In the genomic region with DNA sequence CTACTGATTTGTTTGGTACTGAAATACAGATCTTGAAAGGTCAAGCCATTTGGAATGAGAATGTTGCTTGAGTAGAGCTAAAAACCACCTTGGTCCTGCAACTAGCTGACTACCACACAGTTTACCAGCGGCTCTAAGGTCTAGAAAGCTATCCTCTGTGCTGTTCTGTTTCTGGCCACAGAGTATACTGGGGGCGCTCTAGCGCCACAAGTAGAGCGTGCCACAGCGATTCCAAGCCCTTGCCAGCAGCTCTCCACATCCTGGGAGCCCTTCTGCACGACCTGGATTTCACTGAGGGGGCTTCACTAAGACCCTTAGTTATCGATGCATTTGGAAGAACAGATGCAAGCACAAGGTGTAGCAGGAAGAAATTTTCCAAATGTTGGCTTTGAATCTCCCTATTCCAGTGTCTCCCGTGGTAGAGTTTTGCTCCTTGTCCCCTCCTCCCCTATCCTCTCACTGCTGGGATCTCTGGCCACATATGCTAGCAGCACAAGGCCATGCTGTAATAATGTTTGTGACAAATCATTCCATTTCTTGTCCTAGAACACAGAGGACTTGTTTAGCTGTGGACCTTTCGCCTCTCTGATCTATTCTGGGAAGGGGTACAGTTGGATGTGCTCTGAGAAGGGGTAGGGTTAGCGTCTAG, we compare ENCODE assay signal across 8 mouse cellular contexts. TPM values are rescaled to one million over a fixed set of nuclear protein-coding genes. Genes with fewer than 3 reads are reported as not detected.
DNase-seq lines count a peak whose midpoint lies in the region; ATAC-seq and TF ChIP-seq lines count a peak whose summit lies in the region.

No protein-coding gene starts in this region.

- H3K4me2 ChIP-seq in limb, embryonic 14.5 days (replicated peaks; ENCODE audit: low read depth, low read length, severe bottlenecking) = no peak overlapping the region

- TF ChIP-seq CTCF in layer of hippocampus, adult 2 months (conservative IDR thresholded peaks at IDR 0.05) = peak; percentile 82
- peak; percentile 30; the same call in 1 of the 2 replicates for TF ChIP-seq CTCF in embryonic fibroblast, embryonic 13.5 days (IDR thresholded peaks at IDR 0.05; ENCODE audit: borderline replicate concordance, insufficient read depth, low read length)

- H3K27me3 ChIP-seq in limb, embryonic 14.5 days (ENCODE audit: control insufficient read depth, insufficient read depth, low read length) = no peaks in the 10 kb centered on the region

- WGBS in limb, embryonic 14.5 days = 38% methylated on average over 10 of the region's 10 CpGs

- no peak for ATAC-seq in limb, embryonic 14.5 days (ENCODE audit: low FRiP score, low read depth)

- H3K9me3 ChIP-seq in limb, embryonic 14.5 days (ENCODE audit: control insufficient read depth, low read length) = no peaks in the 10 kb centered on the region

- no peaks in the 10 kb centered on the region for H3K4me1 ChIP-seq in embryonic fibroblast, embryonic 13.5 days (ENCODE audit: control insufficient read depth, insufficient read depth, low read length)
- H3K4me1 ChIP-seq in limb, embryonic 14.5 days (ENCODE audit: control insufficient read depth, insufficient read depth, low read length) = no peaks in the 10 kb centered on the region

- no peak for TF ChIP-seq POLR2A in embryonic fibroblast, embryonic 13.5 days (IDR thresholded peaks at IDR 0.05; ENCODE audit: low read depth, low read length)
- TF ChIP-seq POLR2A in limb, embryonic 14.5 days (IDR thresholded peaks at IDR 0.05; ENCODE audit: borderline replicate concordance, extremely low read depth, insufficient read depth, insufficient read length) = no peak

- DNase-seq in adrenal gland, postnatal 10 days = peak; percentile 38
- DNase-seq in adrenal gland, postnatal 4 days (ENCODE audit: low spot score in 2 of 2) = no peak
- peak in 1 of 2 experiments; percentile 58 for DNase-seq in layer of hippocampus, adult 2 months (ENCODE audit: low spot score in 2 of 2)
- DNase-seq in layer of hippocampus, adult 9-10 months (ENCODE audit: low spot score) = no peak
- peak; percentile 29 for DNase-seq in limb, embryonic 14.5 days (ENCODE audit: low spot score)
- peak; percentile 34 for DNase-seq in right cerebral cortex, postnatal 4 days
- no peak for DNase-seq in ovary, adult 18-20 months (ENCODE audit: low spot score)

- no peak overlapping the region for H3K4me3 ChIP-seq in layer of hippocampus, adult 2 months
- H3K4me3 ChIP-seq in embryonic fibroblast, embryonic 13.5 days (ENCODE audit: insufficient read depth, low read length) = no peak overlapping the region
- H3K4me3 ChIP-seq in limb, embryonic 14.5 days (replicated peaks; ENCODE audit: low read length) = no peak overlapping the region

- H3K9ac ChIP-seq in limb, embryonic 14.5 days (ENCODE audit: low read depth, low read length, severe bottlenecking) = no peak overlapping the region

- no peak overlapping the region for H3K27ac ChIP-seq in layer of hippocampus, adult 2 months
- H3K27ac ChIP-seq in embryonic fibroblast, embryonic 13.5 days (ENCODE audit: insufficient read depth, low read length) = no peak overlapping the region
- H3K27ac ChIP-seq in limb, embryonic 14.5 days (replicated peaks; ENCODE audit: low read depth, low read length) = no peak overlapping the region

- H3K36me3 ChIP-seq in limb, embryonic 14.5 days (ENCODE audit: control insufficient read depth, insufficient read depth, low read length) = no peaks in the 10 kb centered on the region

RNA-seq across cellular contexts. Expression of a gene that starts 31.2 kb away (rescaled TPM):
- total RNA-seq in adrenal gland, postnatal 10 days (2021) = under 1 TPM; 0.09 to 0.39 TPM
- 1 to 10 TPM in 1 of 2 experiments, under 1 TPM in 1; 0.51 to 1.1 TPM for total RNA-seq in adrenal gland, postnatal 4 days (2021)
- under 1 TPM; 0.15 to 0.44 TPM for total RNA-seq in layer of hippocampus, adult 2 months (2021)
- polyA plus RNA-seq in embryonic fibroblast, embryonic 13.5 days (2011; ENCODE audit: insufficient read length, low read depth, missing spikeins) = not detected in 2 replicates
- polyA plus RNA-seq in limb, embryonic 14.5 days (2012; rRNA removed) = 0.49 and 0.51 TPM in 2 replicates
- 0.30 TPM in 1 of 2 replicates, not detected in the other for polyA plus RNA-seq in limb, embryonic 14.5 days (2014; fragmentation: Nextera tagmentation; extraction: Ambion mirVana)

RNA-seq across cellular contexts. Expression of a gene that starts 50.1 kb away (rescaled TPM):
- total RNA-seq in adrenal gland, postnatal 10 days (2021) = under 1 TPM in 1 of 2 experiments, not detected in 1; 0.30 TPM
- total RNA-seq in adrenal gland, postnatal 4 days (2021) = 1 to 10 TPM in 1 of 2 experiments, under 1 TPM in 1; 0.28 to 1.5 TPM
- total RNA-seq in layer of hippocampus, adult 2 months (2021) = not detected
- not detected in 2 replicates for polyA plus RNA-seq in embryonic fibroblast, embryonic 13.5 days (2011; ENCODE audit: insufficient read length, low read depth, missing spikeins)
- 0.25 and 0.61 TPM in 2 replicates for polyA plus RNA-seq in limb, embryonic 14.5 days (2012; rRNA removed)
- polyA plus RNA-seq in limb, embryonic 14.5 days (2014; fragmentation: Nextera tagmentation; extraction: Ambion mirVana) = not detected in 2 replicates

Comparison
In these comparisons a context has a peak if more than half of its experiments do, and no peak if none do; other contexts are left out.
1. DNase-seq: peak in adrenal gland, postnatal 10 days (single experiment), limb, embryonic 14.5 days (single experiment) and right cerebral cortex, postnatal 4 days (single experiment); none in adrenal gland, postnatal 4 days (0 of 2), layer of hippocampus, adult 9-10 months (single experiment) and ovary, adult 18-20 months (single experiment).